Mouse (Mus musculus): ENCODE measurements around the gene Mansc4. TPM values are rescaled to one million over a fixed set of nuclear protein-coding genes. Genes with fewer than 3 reads are reported as not detected.

The Mansc4 gene
- polyA plus RNA-seq (2014; fragmentation: Illumina TruSeq; extraction: RNeasy Lipid Tissue Mini Kit (QIAGEN cat#74804); ENCODE audit: insufficient read depth, low read depth, low replicate concordance), result not detected

DNA sequence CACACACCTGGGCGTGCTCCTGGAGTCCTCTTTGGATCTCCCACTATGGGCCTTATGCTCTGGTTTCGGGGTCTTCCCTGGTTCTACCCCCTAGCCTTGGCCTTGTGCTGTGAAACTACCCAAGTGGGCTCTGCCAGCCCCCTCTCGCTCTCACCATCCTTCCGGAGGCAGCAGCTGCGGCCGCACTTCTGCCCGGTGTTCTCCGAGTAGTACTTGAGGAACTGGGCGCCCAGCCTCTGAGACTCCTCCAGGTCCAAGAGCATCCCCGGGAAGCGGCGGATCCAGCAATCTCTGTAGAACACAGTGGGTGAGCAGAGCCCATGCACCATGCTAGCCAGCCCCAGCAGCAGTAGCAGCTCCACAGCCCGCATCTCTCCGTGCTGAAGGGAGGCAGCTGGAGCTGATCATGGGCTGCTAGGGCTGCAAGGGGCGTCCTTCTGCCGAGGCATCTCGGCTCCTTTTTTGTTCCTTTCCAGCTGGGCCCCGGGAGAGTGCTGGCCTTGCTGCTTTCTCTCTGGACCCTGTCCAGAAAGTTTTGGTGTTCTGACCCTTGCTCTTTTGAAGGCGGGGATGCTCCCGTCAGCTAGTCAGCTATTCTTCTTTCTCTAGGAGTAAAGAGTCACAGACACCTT lies at the start of gene Mansc4:
Gene Mansc4 (minus strand): TSS at position 439 of the 632 bp plus-strand sequence.

DNA sequence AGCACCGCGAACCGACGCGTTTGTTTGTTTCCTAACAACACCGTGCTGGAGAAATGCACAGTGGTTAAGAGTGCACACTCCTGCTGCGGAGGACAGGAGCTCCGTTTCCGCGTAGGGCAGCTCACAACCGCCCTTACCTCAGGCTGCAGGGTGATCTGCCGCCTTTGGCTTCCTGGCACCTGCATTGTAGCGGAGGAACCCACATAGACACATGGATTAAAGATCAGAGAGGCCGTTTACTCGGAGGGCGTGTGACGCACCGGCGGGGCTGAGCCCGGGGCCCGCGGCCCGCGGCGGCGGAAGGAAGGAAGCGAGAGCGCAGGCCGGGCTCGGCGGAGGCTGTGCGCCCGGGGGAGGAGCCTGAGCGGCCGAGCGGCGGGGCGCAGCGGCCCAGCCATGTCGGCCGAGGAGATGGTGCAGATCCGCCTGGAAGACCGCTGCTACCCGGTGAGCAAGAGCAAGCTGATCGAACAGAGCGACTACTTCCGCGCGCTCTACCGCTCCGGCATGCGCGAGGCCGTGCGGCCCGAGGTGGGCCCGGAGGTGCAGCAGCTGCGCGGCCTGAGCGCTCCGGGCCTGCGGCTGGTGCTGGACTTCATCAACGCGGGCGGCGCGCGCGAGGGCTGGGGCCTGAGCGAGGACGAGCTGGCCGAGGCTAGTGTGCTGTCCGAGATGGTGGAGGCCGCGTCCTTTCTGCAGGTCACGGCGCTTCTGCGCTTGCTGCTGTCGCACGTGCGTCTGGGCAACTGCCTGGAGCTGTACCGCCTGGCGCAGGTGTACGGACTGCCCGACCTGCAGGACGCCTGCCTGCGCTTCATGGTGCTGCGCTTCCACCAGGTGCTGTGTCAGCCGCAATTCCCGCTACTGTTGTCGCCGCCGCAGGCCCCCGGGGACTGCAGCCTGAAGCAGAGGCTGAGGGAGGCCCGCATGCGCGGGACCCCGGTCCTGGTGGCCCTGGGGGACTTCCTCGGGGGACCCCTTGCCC lies 4.6 kb upstream of the Mansc4 start, which contains the start of gene Klhl42:
Gene Klhl42 (plus strand): TSS at position 244 of the 985 bp plus-strand sequence.

DNA sequence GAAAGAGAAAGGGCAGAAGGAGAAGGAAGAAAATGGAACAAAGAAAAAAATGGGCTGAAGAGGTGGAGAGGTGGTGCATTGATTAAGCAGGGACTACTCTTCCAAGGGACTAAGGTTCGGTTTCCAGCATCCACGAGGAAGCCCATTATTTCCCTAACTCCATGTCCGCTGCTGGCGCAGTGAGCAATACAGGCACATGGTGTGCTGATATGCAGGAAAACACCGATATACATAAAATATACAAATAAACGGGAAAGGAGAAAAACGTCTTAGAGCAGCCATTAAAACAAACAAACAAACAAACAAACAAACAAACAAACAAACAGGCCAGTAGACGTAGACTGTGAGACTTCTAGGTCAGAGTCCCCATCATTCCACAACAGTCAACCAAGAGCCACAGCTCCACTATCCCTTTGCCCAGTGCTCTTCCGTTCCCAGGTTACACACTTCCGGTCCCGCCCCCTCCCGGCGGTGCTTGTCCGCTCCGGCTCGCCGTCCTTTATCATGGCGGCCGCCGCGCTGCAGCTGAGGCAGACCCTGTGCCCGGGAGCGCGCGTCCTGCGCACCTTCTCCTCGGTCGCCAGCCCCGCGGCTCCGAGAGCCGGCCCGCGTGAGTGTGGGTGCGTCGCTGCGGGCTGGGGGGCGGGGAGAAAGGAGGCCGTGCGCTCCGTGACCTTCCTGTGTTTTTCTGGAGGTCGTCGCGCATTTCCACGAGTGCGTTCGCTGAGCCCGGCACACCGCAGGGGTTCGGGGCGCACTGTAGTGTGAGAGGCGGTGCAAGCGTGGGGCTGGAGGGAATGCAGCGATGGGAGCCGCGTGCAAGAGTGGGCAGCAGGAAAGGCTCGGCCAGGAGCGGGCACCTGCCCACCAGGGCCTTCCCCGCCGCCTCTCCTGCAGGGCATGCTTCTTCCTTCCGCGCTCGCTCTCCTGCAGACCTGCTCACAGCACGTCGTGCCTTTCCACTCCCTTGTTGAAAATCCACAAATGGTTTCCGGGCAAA lies 44.2 kb downstream of the Mansc4 start, which contains the start of gene Mrps35:
Gene Mrps35 (plus strand): TSS at position 474 of the 1,000 bp plus-strand sequence.

DNA sequence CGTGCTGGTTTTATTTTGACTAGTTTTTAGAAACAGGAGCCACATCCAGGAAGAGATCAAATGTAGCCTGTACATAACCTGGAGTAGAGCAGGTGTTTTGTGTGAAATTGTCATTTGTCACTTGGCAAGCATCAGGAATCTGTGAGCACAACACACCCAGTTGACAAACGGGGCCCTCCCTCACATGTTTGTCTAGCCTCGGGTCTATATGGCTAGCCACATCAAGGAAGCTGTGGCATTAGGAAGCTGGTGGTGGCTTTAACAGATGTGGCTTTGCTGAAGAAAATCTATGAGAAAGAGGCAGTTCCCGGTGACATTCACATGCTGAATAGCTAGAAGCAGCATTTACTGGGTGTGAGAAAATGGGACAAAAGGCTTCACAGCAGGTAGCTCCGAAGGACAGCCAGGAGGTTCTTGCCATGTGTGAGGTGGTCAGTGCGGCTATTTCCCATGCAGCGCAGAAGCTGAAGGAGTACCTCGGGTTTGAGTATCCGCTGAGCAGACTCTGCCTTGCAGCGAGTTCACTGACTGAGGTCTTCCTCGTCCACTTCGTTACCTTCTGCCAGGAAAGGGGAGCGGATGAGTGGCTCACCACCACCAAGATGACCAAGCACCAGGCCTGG lies 54.4 kb downstream of the Mansc4 start, which contains the start of gene Rep15:
Gene Rep15 (plus strand): TSS at position 282 of the 623 bp plus-strand sequence.

Other genes with a start within 250 kb of the Mansc4 start
- not detected for gene Smco2, start 236.9 kb downstream of the Mansc4 start, polyA plus RNA-seq (2014; fragmentation: Illumina TruSeq; extraction: RNeasy Lipid Tissue Mini Kit (QIAGEN cat#74804); ENCODE audit: insufficient read depth, low read depth, low replicate concordance)
- gene Ppfibp1, start 198.5 kb downstream of the Mansc4 start, polyA plus RNA-seq (2014; fragmentation: Illumina TruSeq; extraction: RNeasy Lipid Tissue Mini Kit (QIAGEN cat#74804); ENCODE audit: insufficient read depth, low read depth, low replicate concordance), result 33.1 TPM
- not detected for gene 1700034J05Rik, start 132.6 kb downstream of the Mansc4 start, polyA plus RNA-seq (2014; fragmentation: Illumina TruSeq; extraction: RNeasy Lipid Tissue Mini Kit (QIAGEN cat#74804); ENCODE audit: insufficient read depth, low read depth, low replicate concordance)
- gene Rep15, start 54.4 kb downstream of the Mansc4 start, polyA plus RNA-seq (2014; fragmentation: Illumina TruSeq; extraction: RNeasy Lipid Tissue Mini Kit (QIAGEN cat#74804); ENCODE audit: insufficient read depth, low read depth, low replicate concordance), result 0.83 TPM
- 43.9 TPM for gene Mrps35, start 44.3 kb downstream of the Mansc4 start, polyA plus RNA-seq (2014; fragmentation: Illumina TruSeq; extraction: RNeasy Lipid Tissue Mini Kit (QIAGEN cat#74804); ENCODE audit: insufficient read depth, low read depth, low replicate concordance)
- 4.3 TPM for gene Klhl42, start 4.3 kb upstream of the Mansc4 start, polyA plus RNA-seq (2014; fragmentation: Illumina TruSeq; extraction: RNeasy Lipid Tissue Mini Kit (QIAGEN cat#74804); ENCODE audit: insufficient read depth, low read depth, low replicate concordance)
- gene Pthlh, start 177.2 kb upstream of the Mansc4 start, polyA plus RNA-seq (2014; fragmentation: Illumina TruSeq; extraction: RNeasy Lipid Tissue Mini Kit (QIAGEN cat#74804); ENCODE audit: insufficient read depth, low read depth, low replicate concordance), result 1.1 TPM